Mouse (Mus musculus) hindbrain, postnatal 0 days (tissue): ENCODE measurements at regions not wholly inside any gene's neighbourhood (a gene's known extent, or its start where the extent isn't known, plus 50 kb on each side); places are given as distances from the start of the nearest gene placed in this dataset.
"Not testable (repeated sequence)": the region's sequence is repeated elsewhere in the genome, so short reads cannot be mapped to it uniquely, and the experiment has no call there.

Source experiments
- ATAC-seq: fragments of 200-750 bp; cut with Nextera tagmentation; 2 replicates; pipeline ENCODE4 v1.8.0; 2017; ENCODE audit warnings: mild to moderate bottlenecking, moderate TSS enrichment, moderate library complexity
- DNase-seq: peaks from one replicate; pipeline ENCODE4 v3.0.0-alpha.2; 2015; ENCODE audit warnings: low spot score
- H3K27ac ChIP-seq: fragments of 300-500 bp; sonication (generic); 2 replicates; pipeline ENCODE4 v1.5.1; 2014; ENCODE audit warnings: mild to moderate bottlenecking
- H3K27me3 ChIP-seq: fragments of 300-500 bp; sonication (generic); 2 replicates; pipeline ENCODE4 v1.6.1; 2014; ENCODE audit warnings: low read length, mixed read lengths; ENCODE audit not compliant: insufficient read depth
- H3K36me3 ChIP-seq: fragments of 300-500 bp; sonication (generic); 2 replicates; pipeline ENCODE4 v1.6.1; 2014; ENCODE audit warnings: low read length, mixed read lengths; ENCODE audit not compliant: insufficient read depth
- H3K4me1 ChIP-seq: fragments of 300-500 bp; sonication (generic); 2 replicates; pipeline ENCODE4 v1.6.1; 2014; ENCODE audit warnings: antibody characterized with exemption, low read length, mixed read lengths; ENCODE audit not compliant: insufficient read depth
- H3K4me2 ChIP-seq: fragments of 300-500 bp; sonication (generic); 2 replicates; pipeline ENCODE4 v1.6.1; 2014; ENCODE audit warnings: low read depth, mild to moderate bottlenecking, low read length, moderate library complexity, mixed read lengths
- H3K4me3 ChIP-seq: fragments of 300-500 bp; sonication (generic); 2 replicates; pipeline ENCODE4 v1.5.1; 2014; ENCODE audit warnings: low read length
- H3K9ac ChIP-seq: fragments of 300-500 bp; sonication (generic); replicated peaks from 2 replicates; pipeline ENCODE4 v1.6.1; 2014; ENCODE audit warnings: mild to moderate bottlenecking, low read length, moderate library complexity, mixed read lengths
- H3K9me3 ChIP-seq: fragments of 300-500 bp; sonication (generic); 2 replicates; pipeline ENCODE4 v1.6.1; 2016; ENCODE audit warnings: low read length, mixed read lengths
- CTCF ChIP-seq: IDR thresholded peaks from 2 replicates; pipeline ENCODE4 v1.5.1; 2016; ENCODE audit warnings: antibody characterized with exemption, control low read depth, low read depth
- WGBS: fragments of 180-500 bp; shearing (Covaris S2); extraction: QIAGEN DNeasy Blood & Tissue Kit; methylation state at CpG from one replicate; pipeline ENCODE4 v1.1.7; 2014; 5-methylcytosine and 5-hydroxymethylcytosine counted together

- no peak overlapping the region for H3K4me3 ChIP-seq
- H3K4me1 ChIP-seq, result no peaks in the 10 kb centered on the region
- no peak overlapping the region for H3K9ac ChIP-seq
- no peak overlapping the region for H3K4me2 ChIP-seq
- H3K9me3 ChIP-seq, result no peaks in the 10 kb centered on the region
- H3K27ac ChIP-seq, result no peak overlapping the region
- no peak for DNase-seq
- H3K36me3 ChIP-seq, result no peaks in the 10 kb centered on the region
- no peak for TF ChIP-seq CTCF
- 86% methylated on average over 2 of the region's 2 CpGs for WGBS
- no peak for ATAC-seq
- H3K27me3 ChIP-seq, result no peaks in the 10 kb centered on the region
Observed at GRCm38 (mm10) chr6:84299936-84300335, 291.5 kb downstream of the Dysf start.

GRCm38 (mm10) chr6:84299146-84299545 lies 290.8 kb downstream of the Dysf start:
- Histone ChIP-seq H3K9me3 (no peaks in the 10 kb centered on the region), H3K4me1 (no peaks in the 10 kb centered on the region), H3K27ac (no peak overlapping the region), H3K9ac (no peak overlapping the region), H3K27me3 (no peaks in the 10 kb centered on the region), H3K36me3 (no peaks in the 10 kb centered on the region), H3K4me3 (no peak overlapping the region), H3K4me2 (no peak overlapping the region)
- ATAC-seq, result no peak
- TF ChIP-seq CTCF, result no peak
- no peak for DNase-seq

- H3K36me3 ChIP-seq, H3K4me3 ChIP-seq, H3K27ac ChIP-seq, H3K4me2 ChIP-seq, H3K27me3 ChIP-seq, H3K9me3 ChIP-seq, DNase-seq, ATAC-seq, H3K9ac ChIP-seq, H3K4me1 ChIP-seq: not testable (repeated sequence)
Observed at GRCm38 (mm10) chr6:84273907-84274306, 265.5 kb downstream of the Dysf start.

GRCm38 (mm10) chr6:84272520-84273311 lies 264.3 kb downstream of the Dysf start:
- Histone ChIP-seq H3K9me3 (no peaks in the 10 kb centered on the region), H3K27me3 (no peaks in the 10 kb centered on the region), H3K4me3 (no peak overlapping the region), H3K9ac (no peak overlapping the region), H3K4me1 (no peaks in the 10 kb centered on the region), H3K4me2 (no peak overlapping the region), H3K36me3 (no peaks in the 10 kb centered on the region), H3K27ac (no peak overlapping the region)
- peak; percentile 54 for TF ChIP-seq CTCF
- DNase-seq (peak; percentile 75), ATAC-seq (peak; percentile 67)
- WGBS, result 54% methylated on average over 6 of the region's 6 CpGs

GRCm38 (mm10) chr6:84271966-84272365 lies 263.6 kb downstream of the Dysf start:
- Histone ChIP-seq H3K9ac (no peak overlapping the region), H3K4me3 (no peak overlapping the region), H3K4me1 (no peaks in the 10 kb centered on the region), H3K36me3 (no peaks in the 10 kb centered on the region), H3K4me2 (no peak overlapping the region), H3K27me3 (no peaks in the 10 kb centered on the region), H3K9me3 (no peaks in the 10 kb centered on the region), H3K27ac (no peak overlapping the region)
- 70% methylated on average over 6 of the region's 6 CpGs for WGBS
- ATAC-seq (no peak), DNase-seq (no peak)
- TF ChIP-seq CTCF, result no peak

- Histone ChIP-seq H3K9ac (no peak overlapping the region), H3K27me3 (no peaks in the 10 kb centered on the region), H3K27ac (no peak overlapping the region), H3K4me2 (no peak overlapping the region), H3K4me3 (no peak overlapping the region), H3K36me3 (no peaks in the 10 kb centered on the region), H3K9me3 (no peaks in the 10 kb centered on the region), H3K4me1 (no peaks in the 10 kb centered on the region)
- no peak for DNase-seq
- WGBS, result 84% methylated on average over 3 of the region's 3 CpGs
- no peak for TF ChIP-seq CTCF
- no peak for ATAC-seq
Observed at GRCm38 (mm10) chr6:84271441-84271840, 263.1 kb downstream of the Dysf start.

GRCm38 (mm10) chr6:84270518-84271165 lies 262.3 kb downstream of the Dysf start:
- H3K4me2 ChIP-seq, result no peak overlapping the region
- DNase-seq (peak; percentile 15), ATAC-seq (peak; percentile 40; the same call in 1 of the 2 replicates)
- no peak overlapping the region for H3K4me3 ChIP-seq
- H3K36me3 ChIP-seq, result no peaks in the 10 kb centered on the region
- no peak overlapping the region for H3K27ac ChIP-seq
- no peaks in the 10 kb centered on the region for H3K9me3 ChIP-seq
- 52% methylated on average over 12 of the region's 12 CpGs for WGBS
- no peaks in the 10 kb centered on the region for H3K4me1 ChIP-seq
- no peak overlapping the region for H3K9ac ChIP-seq
- TF ChIP-seq CTCF, result no peak
- no peaks in the 10 kb centered on the region for H3K27me3 ChIP-seq
